Mouse (Mus musculus): Measurements from ENCODE around the gene Scamp2.
A peak's percentile ranks its signal among the peaks of the same experiment; 100 is the strongest.

The Scamp2 gene

GRCm38 (mm10) chr9:57560861-57561710, at the start of gene Scamp2:
Scamp2 (plus strand) TSS chr9:57560943.
- peak; percentile 93 to 95 for DNase-seq (ENCODE audit: low spot score in 2 of 2)

GRCm38 (mm10) chr9:57517113-57517512, 43.6 kb upstream of the Scamp2 start:
- DNase-seq (ENCODE audit: low spot score in 2 of 2), result peak; percentile 54 to 65

GRCm38 (mm10) chr9:57520375-57521055, 40.2 kb upstream of the Scamp2 start:
- DNase-seq (ENCODE audit: low spot score in 2 of 2), result no peak

- peak; percentile 86 to 88 for DNase-seq (ENCODE audit: low spot score in 2 of 2)
Measured at GRCm38 (mm10) chr9:57521056-57521911, 39.5 kb upstream of the Scamp2 start, which contains the start of gene Cox5a. Cox5a (plus strand) TSS chr9:57521274.

- no peak for DNase-seq (ENCODE audit: low spot score in 2 of 2)
Measured at GRCm38 (mm10) chr9:57522114-57522860, 38.5 kb upstream of the Scamp2 start.

GRCm38 (mm10) chr9:57522861-57523246, 37.9 kb upstream of the Scamp2 start:
- DNase-seq (ENCODE audit: low spot score in 2 of 2), result no peak

GRCm38 (mm10) chr9:57523754-57524153, 37.0 kb upstream of the Scamp2 start:
- peak in 1 of 2 experiments; percentile 26 for DNase-seq (ENCODE audit: low spot score in 2 of 2)

GRCm38 (mm10) chr9:57524439-57524838, 36.3 kb upstream of the Scamp2 start:
- DNase-seq (ENCODE audit: low spot score in 2 of 2), result no peak

- DNase-seq (ENCODE audit: low spot score in 2 of 2), result no peak
Measured at GRCm38 (mm10) chr9:57525516-57525915, 35.2 kb upstream of the Scamp2 start.

- DNase-seq (ENCODE audit: low spot score in 2 of 2), result no peak
Measured at GRCm38 (mm10) chr9:57526435-57526834, 34.3 kb upstream of the Scamp2 start.

- no peak for DNase-seq (ENCODE audit: low spot score in 2 of 2)
Measured at GRCm38 (mm10) chr9:57531946-57532345, 28.8 kb upstream of the Scamp2 start.

- no peak for DNase-seq (ENCODE audit: low spot score in 2 of 2)
Measured at GRCm38 (mm10) chr9:57536362-57536761, 24.4 kb upstream of the Scamp2 start.

GRCm38 (mm10) chr9:57537044-57537727, 23.6 kb upstream of the Scamp2 start, which contains the start of gene Fam219b:
Fam219b (plus strand) TSS chr9:57537528.
- peak; percentile 80 to 84 for DNase-seq (ENCODE audit: low spot score in 2 of 2)

- no peak for DNase-seq (ENCODE audit: low spot score in 2 of 2)
Measured at GRCm38 (mm10) chr9:57537728-57538181, 23.0 kb upstream of the Scamp2 start.

GRCm38 (mm10) chr9:57539550-57539949, 21.2 kb upstream of the Scamp2 start:
- no peak for DNase-seq (ENCODE audit: low spot score in 2 of 2)

- peak in 1 of 2 experiments; percentile 32 for DNase-seq (ENCODE audit: low spot score in 2 of 2)
Measured at GRCm38 (mm10) chr9:57541312-57541711, 19.4 kb upstream of the Scamp2 start.

- no peak for DNase-seq (ENCODE audit: low spot score in 2 of 2)
Measured at GRCm38 (mm10) chr9:57543951-57544350, 16.8 kb upstream of the Scamp2 start.

GRCm38 (mm10) chr9:57547287-57547686, 13.5 kb upstream of the Scamp2 start:
- DNase-seq (ENCODE audit: low spot score in 2 of 2), result no peak

GRCm38 (mm10) chr9:57547869-57548268, 12.9 kb upstream of the Scamp2 start:
- DNase-seq (ENCODE audit: low spot score in 2 of 2), result no peak

- no peak for DNase-seq (ENCODE audit: low spot score in 2 of 2)
Measured at GRCm38 (mm10) chr9:57549186-57549585, 11.6 kb upstream of the Scamp2 start.

Measured in natural killer cell, adult 2 months (primary cell).